Mouse (Mus musculus) spleen, embryonic (tissue): ENCODE measurements at regions not wholly inside any gene's neighbourhood (a gene's known extent, or its start where the extent isn't known, plus 50 kb on each side); places are given as distances from the start of the nearest gene placed in this dataset.

Experiments used
- CTCF ChIA-PET: fragments of 350-600 bp; sonication (Branson Sonifier 250); formaldehyde crosslinking; loops from one replicate; lab custom pipeline; 2022; lab: Charles Lee

DNA sequence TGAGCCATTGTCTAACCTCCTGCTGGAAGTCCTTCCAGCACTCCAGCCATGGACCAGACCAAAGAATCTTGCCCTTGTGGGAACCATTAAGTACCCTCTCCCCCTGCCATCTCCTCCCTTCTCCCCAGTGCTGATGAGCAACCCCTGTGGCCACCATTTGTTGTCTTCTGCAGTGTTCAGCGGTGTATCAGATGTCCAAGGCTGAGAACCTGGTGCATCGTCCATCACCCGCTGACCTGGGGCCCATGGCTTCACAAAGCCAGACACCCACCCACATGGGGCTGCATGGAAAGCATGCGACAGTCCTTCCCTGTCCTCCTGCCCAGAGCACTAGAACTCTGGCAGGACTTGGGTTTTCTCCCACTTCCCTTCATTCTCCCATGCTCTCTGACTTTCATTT lies 1596.7 kb downstream of the D3Ertd751e start:
- CTCF ChIA-PET, result no interaction called here

DNA sequence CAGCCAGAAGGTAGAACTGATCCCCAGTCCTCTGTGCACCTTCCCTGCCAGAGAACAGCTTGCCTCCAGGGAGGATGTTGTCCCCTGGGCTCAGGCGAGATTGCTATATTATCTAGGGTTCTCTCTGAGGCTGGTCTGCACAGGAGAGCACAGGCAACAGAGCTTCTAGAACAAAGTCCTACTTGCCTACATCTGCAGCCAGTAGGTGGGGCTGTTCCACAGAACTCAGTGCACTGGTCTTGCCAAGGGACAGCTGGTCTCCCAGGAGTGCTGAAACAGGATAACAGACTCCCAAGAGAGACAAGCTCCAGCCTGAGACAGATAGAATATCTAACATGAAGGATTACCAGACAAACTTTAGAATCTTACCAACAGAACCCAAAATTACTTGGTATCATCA lies 1600.5 kb downstream of the D3Ertd751e start:
- CTCF ChIA-PET, result interaction anchor here (0.7 kb wide), 1 partner anchor 905 kb away, joined by 3 read pairs; no protein-coding TSS in a partner anchor

DNA sequence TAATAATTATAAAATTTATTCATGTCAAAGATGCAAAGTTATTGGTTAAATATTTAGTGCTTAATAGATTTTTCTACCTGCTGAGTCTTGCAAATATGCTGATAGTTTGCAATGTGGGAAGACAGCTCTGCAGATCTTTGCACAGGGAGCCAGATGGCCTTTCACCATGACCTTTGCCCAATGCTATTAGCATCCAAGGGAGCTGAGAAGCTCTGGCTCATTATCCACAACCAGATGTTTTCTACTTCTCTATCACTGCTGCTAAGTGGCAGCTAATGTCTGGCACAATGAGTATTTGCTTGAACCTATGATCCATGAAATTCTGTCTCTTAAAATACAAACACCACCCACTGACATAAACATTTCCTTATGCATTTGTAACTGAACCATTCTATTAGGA lies 1610.4 kb downstream of the D3Ertd751e start:
- CTCF ChIA-PET, result no interaction called here

DNA sequence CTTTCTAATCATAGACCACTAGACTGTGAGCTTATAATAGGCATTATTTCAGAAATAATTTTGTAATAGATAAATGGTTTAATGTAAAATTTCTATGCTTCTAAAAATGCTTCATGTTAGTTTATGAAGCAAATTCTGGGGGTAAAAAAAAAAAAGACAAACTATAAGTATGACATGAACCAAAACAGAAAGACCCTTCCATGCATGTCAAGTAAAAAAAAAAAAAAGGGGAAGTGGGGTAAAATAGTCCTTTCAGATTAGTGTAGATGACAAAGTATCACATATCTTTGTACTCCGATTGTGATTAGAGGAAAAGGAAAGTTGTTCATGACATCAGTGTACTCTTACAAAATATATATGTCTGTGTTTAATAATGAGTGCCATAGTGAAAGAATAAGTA lies 1616.1 kb downstream of the D3Ertd751e start:
- CTCF ChIA-PET, result no interaction called here

DNA sequence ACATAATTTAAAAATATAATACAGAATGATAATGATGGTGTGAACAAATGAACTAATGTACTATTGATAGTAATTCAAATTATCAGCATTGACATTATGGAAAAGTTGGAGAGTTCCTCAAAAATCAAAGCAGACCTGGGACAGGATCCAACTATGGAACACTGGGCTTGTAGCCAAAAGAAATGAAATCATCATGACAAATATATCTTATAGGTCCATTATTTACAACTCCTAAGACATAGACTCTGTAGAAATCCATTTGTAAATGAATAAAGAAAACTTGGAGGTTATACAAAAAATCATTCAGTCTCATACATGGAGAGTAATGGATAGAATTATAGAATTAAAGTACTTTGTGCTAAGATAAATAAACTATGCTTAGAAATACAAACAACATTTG lies 1657.5 kb downstream of the D3Ertd751e start:
- CTCF ChIA-PET, result no interaction called here

DNA sequence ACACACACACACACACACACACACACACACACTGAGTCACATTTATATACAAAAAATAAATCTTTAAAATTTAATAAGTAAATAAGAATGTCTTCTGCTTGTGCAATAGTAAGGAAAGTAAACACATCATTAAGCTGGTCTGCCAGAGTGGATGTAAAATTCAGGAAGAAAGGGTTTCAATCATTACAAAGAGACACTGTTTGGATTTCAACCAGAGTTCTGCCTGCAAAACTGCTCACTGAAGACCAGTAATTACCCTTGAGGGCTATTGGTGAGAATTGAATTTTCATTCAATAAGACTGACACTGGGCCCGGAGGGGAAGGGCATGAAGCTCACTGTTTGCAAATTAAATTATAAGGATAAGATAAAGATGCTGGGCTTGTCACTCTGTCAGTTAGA lies 1682.5 kb downstream of the D3Ertd751e start:
- CTCF ChIA-PET, result no interaction called here

DNA sequence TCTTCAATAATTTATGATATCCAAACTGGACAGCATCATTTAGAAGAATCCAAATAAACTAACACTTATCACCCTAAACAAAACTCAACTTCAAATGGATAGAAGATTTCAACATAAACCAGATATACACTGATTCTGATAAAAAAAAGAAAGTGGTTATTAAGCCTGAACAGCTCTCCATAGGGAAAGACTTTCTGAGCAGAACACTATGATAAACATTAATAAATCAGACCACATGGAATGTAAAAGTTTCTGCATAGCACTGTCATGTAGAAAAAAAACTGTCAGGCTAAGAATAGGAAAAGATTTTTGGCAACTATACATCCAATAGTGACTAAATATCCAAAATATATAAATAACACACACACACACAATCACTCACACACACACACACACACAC lies 1684.3 kb downstream of the D3Ertd751e start:
- CTCF ChIA-PET, result no interaction called here

DNA sequence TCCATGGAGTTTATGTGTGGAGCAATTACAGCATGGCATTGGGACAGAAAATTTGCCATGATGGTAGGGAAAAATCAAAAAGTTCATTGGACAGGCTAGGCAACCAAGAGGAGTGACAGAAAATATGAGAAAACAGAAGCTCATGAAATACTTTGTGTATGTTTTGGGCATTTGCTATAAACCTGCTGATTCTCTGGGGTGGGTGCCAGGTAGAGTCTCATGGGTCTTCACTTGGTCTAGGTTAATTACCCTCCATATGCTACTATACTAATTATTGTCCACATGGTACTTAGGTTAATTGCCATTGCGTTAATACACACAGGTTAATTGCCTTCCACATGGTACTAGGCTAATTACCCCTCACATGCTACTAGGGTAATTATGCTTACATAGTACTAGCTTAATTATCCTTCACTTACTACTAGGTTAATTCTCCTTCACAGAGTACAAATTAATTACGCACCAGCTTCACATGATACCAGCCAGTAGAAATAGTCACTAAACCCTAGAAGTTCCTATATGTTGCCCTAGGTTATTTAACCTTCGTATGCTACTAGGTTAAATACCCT lies 1719.2 kb downstream of the D3Ertd751e start:
- CTCF ChIA-PET, result no interaction called here
